Mouse (Mus musculus) telencephalon, adult 2 months (tissue): ENCODE results near the gene Sfxn5.

ENCODE experiments used
- DNase-seq: peaks from one replicate; pipeline ENCODE4 v3.0.0-alpha.2; 2011; ENCODE audit warnings: low read depth, low spot score

Sfxn5 gene

DNA sequence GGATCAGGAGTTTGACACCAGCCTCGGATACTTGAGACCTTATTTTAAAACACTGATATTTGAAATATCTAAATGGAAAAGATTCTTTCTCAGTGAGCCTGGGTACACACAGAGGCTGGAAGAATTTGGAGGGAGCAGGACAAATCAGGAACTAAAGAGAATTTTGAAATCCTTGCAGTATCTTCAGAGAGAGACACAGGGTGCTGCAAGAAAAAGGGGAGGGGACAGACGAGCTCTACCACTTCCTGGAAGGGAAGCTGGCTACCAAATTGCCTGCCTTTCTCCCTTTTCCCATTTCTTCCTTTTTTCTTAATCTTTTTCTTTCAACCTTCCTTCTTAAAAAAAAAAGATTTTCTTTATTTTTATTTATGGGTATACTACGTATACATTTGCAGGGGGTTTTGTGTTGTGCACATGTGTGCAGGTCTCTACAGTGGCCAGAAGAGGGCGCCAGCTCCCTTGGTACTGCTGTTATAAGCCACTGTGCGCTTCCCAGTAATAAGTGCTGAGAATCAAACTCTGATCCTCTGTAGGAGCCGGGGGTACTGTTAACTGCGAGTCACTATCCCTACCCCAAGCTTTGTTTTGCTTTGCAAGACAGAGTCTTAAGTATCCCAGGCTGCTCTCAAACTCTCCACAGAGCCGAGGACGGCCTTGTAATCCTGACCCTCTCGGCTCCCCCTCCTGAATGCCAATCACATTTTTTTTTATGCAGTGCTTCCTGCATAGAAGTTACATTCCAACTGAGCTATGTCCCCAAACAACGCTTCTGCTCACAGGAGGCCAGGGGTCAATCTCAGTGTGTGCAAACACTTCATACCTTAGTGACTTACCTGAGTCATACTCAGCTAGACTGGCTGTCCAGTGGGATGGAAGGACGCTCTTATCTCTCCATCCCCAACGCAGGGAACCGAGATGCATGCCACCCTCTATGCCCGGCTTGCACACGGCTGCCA lies 42.1 kb downstream of the Sfxn5 start:
- no peak for DNase-seq

DNA sequence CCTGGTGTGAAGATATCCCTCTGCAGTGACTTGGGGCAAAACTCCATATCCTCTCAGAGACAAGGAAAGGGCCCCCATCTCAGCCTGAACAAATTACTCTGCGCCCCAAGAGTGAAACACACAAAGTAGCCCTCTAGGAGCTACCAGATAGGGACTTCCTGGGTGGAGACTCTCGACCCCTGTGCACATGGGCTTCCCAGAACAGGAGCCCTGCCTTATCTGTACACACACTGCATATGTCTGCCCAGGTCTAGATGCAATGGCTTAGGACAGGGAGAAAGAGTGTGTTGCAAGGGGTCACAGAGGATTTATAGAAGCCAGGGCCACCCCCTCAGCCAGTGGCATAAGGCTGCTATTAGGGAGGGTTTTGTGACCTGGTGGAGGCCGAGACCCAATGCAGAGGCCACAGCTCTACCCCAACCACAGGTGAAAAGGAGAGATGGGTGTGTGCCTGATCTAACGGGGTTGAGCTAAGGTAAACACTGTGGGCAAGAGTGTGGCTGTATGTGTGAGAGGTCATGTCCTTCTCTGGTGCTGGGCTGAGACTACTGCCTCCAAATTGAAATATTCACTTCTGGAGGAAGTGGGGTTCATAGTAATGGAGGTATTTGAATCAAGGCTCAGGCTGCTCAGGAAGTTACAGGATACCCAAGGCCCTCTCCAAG lies 44.9 kb downstream of the Sfxn5 start:
- DNase-seq: no peak

DNA sequence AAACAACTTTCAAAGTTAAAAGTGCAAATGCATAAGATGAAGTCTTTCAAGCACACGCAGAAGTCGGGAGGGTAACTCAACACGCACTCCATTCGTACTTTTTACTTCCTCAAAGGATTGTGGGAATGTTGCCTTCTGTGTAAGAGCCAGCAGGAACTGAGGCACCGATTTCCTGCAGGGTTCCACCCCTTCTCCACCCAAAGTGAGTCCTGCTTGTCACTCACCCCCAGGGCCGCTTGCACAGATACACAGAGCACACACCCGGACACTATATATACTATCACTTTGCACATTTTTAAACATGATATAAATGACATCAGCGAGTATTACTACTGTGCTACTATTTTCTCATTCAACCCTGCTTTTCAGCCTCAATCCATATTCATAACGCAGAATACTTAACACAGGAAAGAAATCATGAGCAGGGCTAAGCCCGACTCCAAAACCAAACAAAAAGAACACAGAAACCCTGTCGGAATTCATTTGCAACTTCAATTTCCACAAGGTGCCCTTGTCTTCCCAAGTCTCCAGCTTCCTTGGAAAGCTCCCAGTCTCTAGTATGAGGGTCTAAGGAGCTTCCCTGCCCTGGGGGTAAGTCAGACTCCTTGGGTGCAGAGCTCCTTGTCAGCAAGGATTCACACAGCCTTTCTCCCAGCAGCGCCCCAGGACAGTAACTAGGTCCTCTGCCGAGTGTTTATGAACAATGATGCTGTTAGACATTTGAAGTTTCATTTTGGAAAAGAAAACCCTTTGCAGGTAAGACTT lies 46.8 kb downstream of the Sfxn5 start:
- no peak for DNase-seq

DNA sequence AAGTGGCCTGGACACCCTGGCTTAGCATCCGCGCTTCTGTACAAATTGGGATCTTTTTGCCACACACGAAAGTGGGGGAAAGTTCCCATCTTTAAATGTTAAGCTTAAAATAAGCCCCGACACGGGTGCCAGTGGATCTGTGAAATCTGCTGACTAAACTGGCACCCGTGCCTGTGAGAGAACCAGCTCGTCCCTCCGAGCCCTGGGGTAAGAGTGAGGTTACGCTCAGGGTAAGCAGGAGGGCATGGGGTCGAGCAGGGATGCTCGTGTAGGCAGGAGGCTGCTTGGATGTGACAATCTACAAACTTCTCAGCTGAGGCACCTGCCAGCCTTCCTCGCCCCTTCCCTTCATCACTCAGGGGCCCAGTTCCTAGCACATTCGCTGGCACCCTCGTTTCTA lies 52.4 kb downstream of the Sfxn5 start:
- DNase-seq: peak; percentile 61

DNA sequence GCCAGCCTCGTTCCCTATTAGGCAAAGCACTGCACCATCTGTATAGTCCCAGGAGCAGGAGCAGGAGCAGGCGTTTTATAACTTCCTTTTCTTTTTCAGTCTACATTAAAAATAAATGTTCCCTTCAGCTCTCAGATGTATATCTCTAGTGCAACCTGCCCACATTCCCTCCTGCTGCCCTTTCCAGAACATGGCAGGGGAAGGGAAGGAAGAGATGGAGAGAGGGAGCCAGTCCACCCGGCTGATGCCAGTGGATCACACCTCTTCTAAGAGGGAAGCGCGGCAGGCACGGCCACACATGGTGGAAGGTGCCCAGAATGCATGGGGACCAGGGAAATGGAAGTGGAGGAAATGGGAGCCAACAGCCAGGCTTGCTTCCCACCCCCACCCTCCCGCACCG lies 56.7 kb downstream of the Sfxn5 start:
- DNase-seq: peak; percentile 87

DNA sequence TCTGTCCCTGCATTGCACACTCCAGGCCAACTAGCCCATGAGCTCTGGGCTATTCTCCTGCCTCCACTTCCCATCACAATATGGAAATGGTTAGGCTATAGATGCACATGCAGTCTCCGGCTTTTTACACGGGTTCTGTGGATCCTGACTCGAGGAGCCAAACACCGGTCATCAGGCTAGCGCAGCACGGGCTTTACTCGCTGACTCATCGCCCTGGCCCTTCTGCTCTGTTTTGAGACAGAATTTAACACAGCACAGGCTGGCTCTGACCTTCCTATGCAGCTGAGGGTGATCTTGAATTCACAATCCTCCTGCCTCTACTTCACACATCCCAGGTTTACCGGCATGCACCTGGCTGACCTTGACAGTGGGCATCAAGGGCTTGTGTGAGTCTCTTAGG lies 60.8 kb downstream of the Sfxn5 start:
- no peak for DNase-seq

DNA sequence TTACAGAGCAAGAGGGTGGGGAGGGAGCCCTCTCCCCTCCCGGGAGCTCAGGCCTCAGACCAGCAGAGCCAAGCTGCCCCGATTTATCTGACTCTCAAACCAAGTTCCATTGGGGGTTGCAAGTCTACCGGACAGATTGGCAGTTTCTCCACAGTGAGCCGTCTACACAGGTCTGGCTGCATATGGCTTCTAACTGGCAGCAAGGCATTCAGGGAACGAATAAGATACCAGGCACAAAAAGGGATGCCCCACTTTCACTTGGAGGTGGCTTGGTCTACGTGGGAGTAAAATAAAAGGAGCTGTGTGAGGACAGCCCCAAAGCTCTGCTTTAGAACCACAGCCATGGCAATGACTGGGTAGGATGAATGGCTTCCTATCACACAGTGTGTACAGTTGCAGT lies 67.2 kb downstream of the Sfxn5 start:
- peak; percentile 73 for DNase-seq

DNA sequence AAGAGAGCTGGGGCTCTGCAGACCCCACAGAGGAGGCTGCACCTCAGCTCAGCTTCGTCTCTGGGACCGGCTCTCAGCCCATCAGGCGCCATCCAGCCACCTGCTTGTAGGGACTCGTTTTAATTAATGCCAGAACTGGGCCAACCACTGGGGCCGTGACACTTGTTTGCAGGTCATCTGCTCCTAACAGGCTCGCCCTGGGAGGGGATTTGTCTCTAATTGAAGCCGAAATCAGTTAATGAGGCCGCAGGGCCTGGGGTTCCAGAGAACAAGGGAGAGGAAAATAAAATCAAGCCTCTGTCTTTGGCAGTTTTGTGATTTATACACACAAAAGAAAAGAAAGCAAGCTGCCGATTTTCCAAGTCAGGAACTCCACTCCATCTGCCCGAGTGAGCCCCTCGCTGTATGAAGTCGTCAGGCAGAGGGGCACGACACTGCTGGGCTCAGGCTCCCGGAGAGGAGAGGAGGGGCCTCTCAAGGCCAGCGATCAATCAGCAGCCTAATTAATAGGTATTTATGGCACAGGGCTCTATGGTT lies 68.2 kb downstream of the Sfxn5 start:
- DNase-seq: no peak

DNA sequence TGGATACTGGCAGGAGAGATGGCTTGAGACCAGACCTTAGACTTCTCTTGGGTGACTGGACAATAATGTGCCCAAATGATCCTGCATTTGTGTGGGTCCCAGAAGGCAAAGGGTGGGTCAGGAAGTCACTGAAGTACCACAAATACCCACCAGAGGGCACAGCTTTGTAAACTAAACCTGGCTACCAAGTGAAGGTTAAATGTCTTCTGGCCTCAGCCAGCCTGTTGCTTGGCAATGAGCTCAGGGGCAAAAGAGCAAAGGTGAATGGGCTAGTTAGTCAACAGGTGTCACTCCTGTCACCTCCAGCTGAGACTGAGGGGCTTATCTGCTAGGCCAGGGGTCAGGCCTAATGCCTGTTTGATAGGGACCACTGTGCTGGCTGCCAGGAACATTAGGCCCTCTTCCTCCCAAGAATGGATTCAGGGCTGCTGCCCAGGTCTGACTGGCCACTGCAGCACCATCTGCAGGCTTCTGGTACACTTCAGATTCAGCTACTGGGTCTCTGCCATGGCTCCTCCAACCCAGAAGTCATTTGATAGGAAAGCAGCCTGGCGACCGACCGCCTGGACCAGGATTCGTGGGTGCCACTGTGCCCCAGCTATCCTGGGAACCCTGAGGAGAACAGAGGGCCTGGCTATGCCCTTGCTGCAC lies 70.2 kb downstream of the Sfxn5 start:
- no peak for DNase-seq

DNA sequence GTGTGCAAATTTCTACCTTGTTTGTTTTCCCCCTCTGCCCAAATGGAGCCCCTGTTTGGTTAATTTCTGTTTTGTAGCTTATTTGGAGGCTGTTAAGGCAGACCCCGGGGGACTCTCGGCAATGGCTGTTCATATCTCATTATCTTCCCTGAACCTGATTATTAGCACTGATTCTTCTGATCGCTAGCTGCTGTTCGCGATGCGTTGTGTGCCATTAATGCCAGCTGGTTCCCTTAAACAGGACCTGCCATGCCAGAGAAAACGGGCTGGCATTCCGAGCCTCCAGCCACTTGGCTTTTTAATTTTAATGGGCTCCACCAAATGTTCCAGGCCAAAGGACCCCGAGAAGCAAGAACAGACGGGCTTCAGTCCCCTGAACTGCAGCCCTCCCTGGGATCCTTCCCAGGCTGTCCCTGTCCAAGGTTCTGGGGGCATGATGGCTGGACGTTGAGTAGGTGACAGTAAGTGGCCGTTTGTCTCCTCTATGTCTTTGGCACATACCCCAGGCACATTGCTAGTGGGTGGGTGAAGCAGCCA lies 74.1 kb downstream of the Sfxn5 start:
- DNase-seq: no peak

DNA sequence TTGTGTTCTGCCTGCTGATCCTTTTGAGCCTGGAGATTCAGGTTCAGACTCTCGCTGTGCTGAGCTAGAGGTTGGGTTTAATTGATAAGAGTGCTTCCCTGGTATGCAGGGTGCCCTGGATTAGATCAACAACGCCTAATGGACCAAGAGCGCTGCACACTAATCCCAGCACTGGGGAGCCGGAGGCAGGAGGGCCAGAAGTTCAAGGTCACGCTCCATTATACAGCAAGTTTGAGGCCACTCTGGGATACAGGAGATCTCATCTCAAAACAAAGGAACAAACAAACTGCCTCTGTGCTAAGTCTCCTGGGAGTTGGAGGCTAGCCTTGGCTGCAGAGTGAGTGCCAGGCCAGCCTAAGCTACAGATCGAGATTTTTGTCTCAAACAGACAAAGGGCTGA lies 77.6 kb downstream of the Sfxn5 start:
- no peak for DNase-seq

DNA sequence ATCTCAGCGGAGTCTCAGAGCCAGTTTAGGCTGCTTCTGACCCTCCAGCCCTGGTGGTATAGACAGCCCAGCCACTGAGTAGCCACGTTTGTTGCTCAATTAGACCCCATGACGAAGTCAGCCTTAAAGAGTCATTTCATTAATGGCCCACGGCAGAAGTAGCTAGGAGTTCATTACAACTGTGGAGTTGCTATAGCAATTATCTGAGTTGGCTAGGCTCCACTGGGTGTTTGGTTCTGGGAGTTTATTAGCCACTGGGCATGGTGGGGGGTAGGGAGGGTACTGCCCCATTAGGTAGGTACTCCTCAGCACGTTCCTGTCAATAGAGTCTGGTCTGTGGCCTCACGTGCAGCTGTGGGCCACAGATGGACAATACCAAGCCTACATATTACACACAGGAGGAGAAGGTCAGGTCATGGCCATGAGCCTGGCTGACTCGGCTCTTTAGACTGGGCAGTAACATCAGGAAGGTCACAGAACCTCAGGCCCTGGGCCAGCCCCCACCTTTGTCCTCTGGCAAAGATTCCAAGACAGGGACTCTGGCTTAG lies 79.2 kb downstream of the Sfxn5 start:
- no peak for DNase-seq

DNA sequence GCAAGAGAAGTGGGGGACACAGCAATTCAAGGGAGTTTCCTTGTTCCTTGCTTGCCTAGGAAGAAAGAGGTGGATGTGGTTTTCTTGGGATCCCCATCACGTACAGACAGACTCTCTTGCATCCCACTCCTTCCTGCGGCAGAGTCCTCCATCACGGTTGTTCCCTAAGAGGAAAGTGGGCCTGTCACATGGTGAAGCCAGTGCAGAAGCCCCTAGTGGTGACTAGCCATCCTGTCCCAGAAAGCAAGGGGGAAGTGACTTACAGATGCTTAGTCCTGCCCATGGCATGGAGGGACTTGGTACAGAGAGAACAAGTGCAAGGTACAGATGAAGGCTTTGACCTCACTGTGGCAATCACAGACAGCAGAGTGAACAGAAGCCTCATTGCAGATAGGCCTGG lies 79.9 kb downstream of the Sfxn5 start:
- DNase-seq: no peak

DNA sequence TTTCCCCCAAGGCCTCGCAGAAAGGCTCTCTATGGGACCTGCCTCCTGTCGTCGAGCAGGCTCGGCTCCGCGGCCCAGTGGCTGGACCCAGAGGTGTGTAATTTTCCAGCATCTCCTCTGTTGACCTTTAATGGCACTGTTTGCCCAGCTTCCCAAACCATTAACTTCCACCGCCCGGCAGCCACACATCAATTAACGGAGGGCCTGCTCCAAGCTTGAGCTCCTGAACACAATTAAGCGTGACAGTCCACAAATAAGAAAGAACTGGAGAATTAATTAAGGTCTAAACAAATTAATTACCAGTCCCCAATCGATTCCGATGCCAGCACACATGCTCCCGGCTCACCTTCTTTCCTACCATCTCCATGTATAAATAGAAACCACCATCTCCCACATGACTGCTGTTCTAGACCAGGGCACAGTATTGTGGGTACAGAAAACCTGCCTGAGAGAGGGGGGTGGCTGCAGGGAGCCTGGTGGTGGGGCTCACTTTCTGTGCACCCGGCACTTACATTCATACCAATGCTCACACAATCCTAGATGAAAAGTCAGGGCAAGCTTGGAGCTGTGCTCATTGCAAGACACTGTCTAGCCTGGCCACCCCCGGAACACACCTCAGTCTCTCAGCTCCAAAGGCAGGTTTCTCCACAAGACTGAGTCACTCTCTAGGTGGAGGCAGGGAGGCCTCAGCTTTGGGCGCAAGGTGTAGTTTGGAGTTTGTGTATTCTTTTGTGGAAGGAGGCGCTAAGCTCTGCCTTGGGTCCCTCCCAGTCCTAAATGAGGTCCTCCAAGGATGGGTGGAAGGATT lies 80.8 kb downstream of the Sfxn5 start:
- DNase-seq: no peak

DNA sequence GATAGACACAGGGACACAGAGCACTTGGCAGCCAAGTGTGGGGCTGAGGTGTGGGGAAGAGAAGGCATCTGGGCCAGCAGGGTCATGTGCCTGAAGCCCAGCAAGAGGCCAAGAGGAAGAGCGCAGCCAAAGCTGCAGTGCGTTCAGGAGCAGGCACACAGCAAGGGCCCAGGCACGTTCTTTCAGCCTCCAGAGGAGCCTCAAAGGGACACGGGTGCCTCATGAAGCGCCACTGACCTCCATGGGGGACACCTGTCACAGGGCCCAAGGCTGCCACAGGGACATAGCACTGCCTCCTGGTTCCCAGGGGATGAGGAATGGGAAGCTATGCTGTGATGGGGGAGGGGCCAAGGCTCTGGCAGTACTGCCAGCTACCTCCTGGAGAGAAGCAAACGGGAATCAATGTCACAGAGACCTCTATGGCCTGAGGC lies 82.4 kb downstream of the Sfxn5 start:
- no peak for DNase-seq

DNA sequence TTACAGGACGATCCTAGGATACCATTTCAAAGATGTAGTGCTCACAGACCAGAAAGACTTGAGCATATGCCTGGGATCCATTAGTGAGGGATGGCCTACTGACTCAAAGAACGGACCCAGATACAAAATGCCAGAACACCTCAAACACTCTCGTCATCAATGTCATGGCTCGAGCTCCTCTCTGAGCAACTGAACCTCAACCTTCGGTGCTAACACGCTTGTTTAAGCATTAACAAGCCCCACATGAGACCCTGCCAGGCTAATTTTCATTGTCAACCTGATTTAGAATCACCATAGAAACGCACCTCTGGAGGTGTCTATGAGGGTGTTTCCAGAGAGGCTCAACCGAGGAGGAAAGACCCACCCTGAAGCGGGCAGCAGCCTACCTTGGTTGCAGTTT lies 83.4 kb downstream of the Sfxn5 start:
- no peak for DNase-seq

DNA sequence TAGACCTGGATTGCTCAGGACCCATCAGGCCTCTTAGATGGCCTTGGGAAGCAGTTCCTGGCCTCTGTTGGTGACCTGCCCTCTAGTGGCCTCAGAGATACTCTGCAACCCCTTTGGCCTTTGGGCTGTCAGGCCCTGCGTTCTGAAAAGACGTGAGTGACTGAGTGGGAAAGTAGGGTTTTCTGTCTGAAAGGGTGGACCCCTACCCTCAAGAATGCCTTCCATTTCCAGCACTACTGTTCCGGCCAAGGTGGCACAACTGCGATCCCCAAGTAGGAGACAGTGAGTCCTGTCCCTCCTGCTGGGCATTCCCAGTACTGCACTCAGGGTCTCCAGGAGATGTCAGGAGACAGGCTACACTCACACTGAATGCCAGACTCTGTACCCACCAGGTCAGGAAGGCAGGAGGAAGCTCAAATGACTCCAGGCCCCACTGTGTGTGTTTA lies 94.2 kb downstream of the Sfxn5 start:
- no peak for DNase-seq

DNA sequence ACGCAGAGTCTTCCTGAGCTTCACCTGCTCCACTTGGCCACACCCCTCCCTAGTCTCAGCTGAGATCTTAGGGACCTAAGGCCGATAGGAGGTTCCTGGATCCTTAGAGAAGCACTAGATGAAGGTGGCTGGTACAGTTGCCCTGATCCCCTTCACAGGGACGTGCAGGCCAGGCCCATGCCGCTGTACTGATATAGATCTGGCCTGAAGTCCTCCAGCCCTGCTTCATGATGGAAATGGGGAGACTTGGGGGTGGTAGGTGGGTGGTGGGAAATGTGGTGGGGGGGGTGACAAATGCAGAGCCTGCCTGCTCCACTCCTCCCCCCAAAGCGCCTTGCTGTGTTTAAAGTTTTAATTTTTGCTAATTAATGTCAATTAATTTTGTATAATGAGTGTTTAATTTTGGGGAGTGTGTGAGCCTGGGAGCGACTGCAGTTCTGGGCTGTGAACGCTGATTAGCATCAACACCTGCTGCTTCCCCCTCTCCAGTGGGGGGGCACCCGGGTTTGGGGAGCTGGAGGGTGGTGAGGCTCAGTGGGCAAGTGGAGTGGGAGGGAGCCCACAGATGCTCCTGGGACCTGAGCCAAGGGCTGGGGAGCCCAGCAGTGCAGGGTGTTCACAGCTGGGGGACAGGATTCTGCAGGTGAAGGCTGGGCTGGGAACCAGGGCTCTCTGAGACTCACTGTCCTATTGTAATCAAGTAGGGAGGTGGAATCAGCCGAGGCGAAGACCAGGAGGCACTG lies 95.5 kb downstream of the Sfxn5 start:
- peak; percentile 42 for DNase-seq

DNA sequence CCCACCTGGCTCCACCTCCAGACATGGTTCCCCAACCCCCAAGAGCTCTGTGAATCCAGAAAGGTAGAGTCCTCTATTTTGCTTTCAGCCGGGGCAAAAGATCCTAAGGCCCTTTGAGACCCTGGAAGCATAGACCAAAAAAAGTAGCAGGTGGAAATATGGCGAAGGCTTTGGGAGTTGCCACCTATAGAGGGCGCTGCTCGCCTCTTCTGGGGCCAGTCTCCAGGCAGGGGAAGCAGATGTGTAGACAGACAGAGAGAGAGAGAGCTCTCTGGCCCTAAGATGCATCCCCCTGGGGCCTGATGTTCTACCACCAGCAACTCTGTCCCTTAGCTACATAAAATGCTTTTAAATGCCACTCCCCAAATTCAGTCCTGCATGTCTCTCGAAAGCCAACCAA lies 96.2 kb downstream of the Sfxn5 start:
- no peak for DNase-seq
